Mouse (Mus musculus): Measurements from ENCODE around the gene Ear6. TPM values are rescaled to one million over a fixed set of nuclear protein-coding genes. Genes with fewer than 3 reads are reported as not detected.
"Not testable (repeated sequence)": the region's sequence is repeated elsewhere in the genome, so short reads cannot be mapped to it uniquely, and the experiment has no call there.

Ear6 gene
- not detected in 2 replicates for polyA plus RNA-seq (2015; fragmentation: Nextera tagmentation; extraction: Ambion mirVana)

DNA sequence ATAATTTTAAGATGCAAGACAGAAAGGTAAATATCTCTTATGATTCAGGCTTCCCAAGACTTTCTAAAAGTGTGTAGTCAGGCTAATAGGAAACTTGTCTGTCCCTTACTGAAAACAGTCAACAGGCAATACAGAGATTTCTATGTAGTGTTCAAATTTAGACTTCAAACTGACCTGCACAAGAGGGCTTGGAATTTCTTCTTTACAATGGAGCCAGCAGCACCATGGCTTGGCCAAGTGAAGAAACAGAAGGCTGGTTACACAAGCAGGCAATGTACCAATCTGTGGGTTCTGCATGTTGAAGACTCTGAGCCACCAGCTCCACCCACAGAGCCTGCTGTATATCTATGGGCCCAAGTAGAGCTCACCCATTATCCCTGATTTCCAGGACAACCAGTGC, at the start of gene Ear6:
Gene Ear6 (plus strand): TSS at position 301 of the 400 bp plus-strand sequence.
- H3K27ac ChIP-seq (replicated peaks), result no peak within 1 kb of the TSS
- no peak within 1 kb of the TSS for H3K4me2 ChIP-seq (replicated peaks)
- no peak within 1 kb of the TSS for H3K9ac ChIP-seq
- no peaks in the 10 kb centered on the region for H3K27me3 ChIP-seq
- H3K4me1 ChIP-seq, result no peaks in the 10 kb centered on the region
- no peaks in the 10 kb centered on the region for H3K36me3 ChIP-seq
- no peak within 1 kb of the TSS for H3K4me3 ChIP-seq (replicated peaks)
- no peak for ATAC-seq (ENCODE audit: insufficient number of reproducible peaks, low FRiP score, low TSS enrichment, low read depth)
- no peaks in the 10 kb centered on the region for H3K9me3 ChIP-seq (replicated peaks)

DNA sequence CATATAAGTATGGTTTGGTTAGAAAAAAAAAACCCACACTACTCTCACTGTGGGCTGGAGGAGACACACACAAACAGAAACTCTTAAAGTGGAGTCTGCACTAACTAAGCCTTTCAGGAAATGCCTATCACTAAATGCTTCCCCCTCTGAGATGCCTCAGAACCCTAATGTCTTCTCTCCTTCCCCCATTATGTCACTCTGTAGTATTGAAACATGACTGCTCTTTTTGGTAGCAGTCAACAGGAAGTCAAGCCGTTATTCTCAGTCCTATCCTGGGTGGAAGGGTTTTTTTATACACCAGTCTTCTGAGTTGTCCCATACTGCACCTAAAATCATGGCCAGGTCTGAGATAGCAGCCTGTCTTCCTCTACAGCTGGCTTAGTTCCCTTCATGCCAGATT, 26.9 kb upstream of the Ear6 start:
- no peak overlapping the region for H3K27ac ChIP-seq (replicated peaks)
- H3K9me3 ChIP-seq (replicated peaks), result no peaks in the 10 kb centered on the region
- 59% methylated on average over 1 of the region's 1 CpGs for WGBS
- H3K9ac ChIP-seq, result no peak overlapping the region
- H3K27me3 ChIP-seq, result no peaks in the 10 kb centered on the region
- H3K36me3 ChIP-seq, result no peaks in the 10 kb centered on the region
- H3K4me3 ChIP-seq (replicated peaks), result no peak overlapping the region
- no peak for ATAC-seq (ENCODE audit: insufficient number of reproducible peaks, low FRiP score, low TSS enrichment, low read depth)
- H3K4me1 ChIP-seq, result no peaks in the 10 kb centered on the region
- no peak overlapping the region for H3K4me2 ChIP-seq (replicated peaks)

DNA sequence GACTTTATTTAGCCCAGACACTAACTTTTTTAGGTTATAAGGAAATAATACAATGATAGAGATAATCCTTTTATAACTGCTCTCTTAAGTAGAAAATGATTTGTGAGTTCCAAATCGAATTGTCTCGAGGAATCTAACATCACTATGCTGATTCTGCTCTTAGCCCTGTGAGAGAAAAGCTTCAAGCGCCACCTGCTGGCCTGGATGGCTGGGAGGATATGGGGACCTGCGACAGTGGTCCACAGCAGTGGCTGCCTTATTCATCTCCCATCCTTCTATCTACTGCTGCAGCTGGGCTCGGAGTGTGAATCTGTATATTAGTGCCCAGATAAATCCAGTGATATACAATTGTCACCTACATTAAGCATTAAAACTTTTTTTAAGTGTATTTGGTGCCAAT, 25.7 kb upstream of the Ear6 start:
- H3K9ac ChIP-seq; H3K4me1 ChIP-seq; ATAC-seq (ENCODE audit: insufficient number of reproducible peaks, low FRiP score, low TSS enrichment, low read depth); H3K27ac ChIP-seq (replicated peaks); H3K9me3 ChIP-seq (replicated peaks); H3K27me3 ChIP-seq; H3K4me2 ChIP-seq (replicated peaks); H3K4me3 ChIP-seq (replicated peaks); H3K36me3 ChIP-seq: not testable (repeated sequence)
- WGBS, result 26% methylated on average over 5 of the region's 5 CpGs

DNA sequence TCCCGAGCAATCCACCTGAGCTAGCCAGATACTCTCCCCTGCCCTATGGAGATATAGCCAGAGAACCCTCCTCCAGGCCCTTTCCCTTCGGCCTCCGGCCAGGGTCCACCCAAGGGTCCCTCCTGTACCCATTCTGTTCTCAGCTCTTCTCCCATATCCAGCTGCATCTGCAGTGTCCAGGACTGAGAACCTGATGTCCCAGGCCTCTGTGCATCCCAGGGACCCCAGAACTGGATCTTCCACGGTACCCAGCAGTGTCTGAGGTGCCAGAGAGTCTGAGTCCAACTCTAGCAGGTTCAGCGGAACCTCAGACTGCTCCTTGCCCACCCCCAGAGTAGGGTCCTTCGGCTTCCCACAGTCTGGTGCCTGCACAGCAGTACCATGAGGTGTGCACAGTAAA, 24.3 kb upstream of the Ear6 start:
- Histone ChIP-seq H3K4me1 (no peaks in the 10 kb centered on the region), H3K9me3 (replicated peaks) (no peaks in the 10 kb centered on the region), H3K27ac (replicated peaks) (no peak overlapping the region), H3K4me3 (replicated peaks) (no peak overlapping the region), H3K27me3 (no peaks in the 10 kb centered on the region), H3K36me3 (no peaks in the 10 kb centered on the region), H3K4me2 (replicated peaks) (no peak overlapping the region), H3K9ac (no peak overlapping the region)
- 76% methylated on average over 6 of the region's 6 CpGs for WGBS
- no peak for ATAC-seq (ENCODE audit: insufficient number of reproducible peaks, low FRiP score, low TSS enrichment, low read depth)

DNA sequence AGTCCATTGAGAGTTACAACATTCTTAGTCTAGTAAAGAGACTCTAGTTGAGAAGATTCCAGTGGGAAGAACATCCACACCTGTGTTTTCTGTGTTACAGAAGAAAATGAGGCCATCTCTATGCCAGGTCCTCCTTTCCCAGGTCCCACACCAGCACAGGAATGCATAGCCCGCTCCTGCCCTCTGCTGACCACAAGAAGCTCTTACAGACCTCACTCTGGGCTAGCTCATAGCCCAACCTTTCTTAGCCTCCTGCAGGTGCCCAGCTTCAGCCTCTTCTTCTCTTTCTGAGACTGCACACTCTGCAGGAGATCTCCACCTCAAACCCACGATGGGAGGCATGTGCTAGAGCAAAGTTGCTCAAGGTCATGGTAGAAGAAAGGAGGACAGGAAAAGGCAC, 15.0 kb upstream of the Ear6 start:
- not testable (repeated sequence) for H3K9ac ChIP-seq; H3K27ac ChIP-seq (replicated peaks); H3K4me1 ChIP-seq; H3K4me3 ChIP-seq (replicated peaks); H3K4me2 ChIP-seq (replicated peaks); H3K36me3 ChIP-seq; H3K27me3 ChIP-seq; H3K9me3 ChIP-seq (replicated peaks); ATAC-seq (ENCODE audit: insufficient number of reproducible peaks, low FRiP score, low TSS enrichment, low read depth)
- 27% methylated on average over 2 of the region's 2 CpGs for WGBS

DNA sequence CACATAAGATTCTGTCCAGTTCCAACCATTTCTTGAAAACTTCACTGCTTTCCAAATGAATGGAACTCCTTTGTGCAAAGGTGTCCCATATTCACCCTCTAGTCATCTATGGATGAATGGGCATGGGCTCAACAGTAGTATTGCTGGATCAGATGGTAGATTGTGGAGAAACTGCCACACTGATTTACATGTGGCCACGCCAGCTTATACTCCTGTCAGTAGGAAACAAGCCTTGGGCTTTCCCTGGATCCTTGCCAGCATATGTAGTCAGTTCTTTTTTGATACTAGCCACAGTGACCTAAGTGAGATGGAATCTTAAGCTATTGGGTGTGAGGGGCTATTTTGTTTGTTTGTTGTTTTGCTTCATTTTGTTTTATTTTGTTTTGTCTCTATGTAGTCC, 11.2 kb upstream of the Ear6 start:
- Histone ChIP-seq H3K27me3 (no peaks in the 10 kb centered on the region), H3K4me1 (no peaks in the 10 kb centered on the region), H3K9me3 (replicated peaks) (no peaks in the 10 kb centered on the region), H3K36me3 (no peaks in the 10 kb centered on the region), H3K4me3 (replicated peaks) (no peak overlapping the region), H3K4me2 (replicated peaks) (no peak overlapping the region), H3K9ac (no peak overlapping the region), H3K27ac (replicated peaks) (no peak overlapping the region)
- no peak for ATAC-seq (ENCODE audit: insufficient number of reproducible peaks, low FRiP score, low TSS enrichment, low read depth)
- 57% methylated on average over 1 of the region's 1 CpGs for WGBS

DNA sequence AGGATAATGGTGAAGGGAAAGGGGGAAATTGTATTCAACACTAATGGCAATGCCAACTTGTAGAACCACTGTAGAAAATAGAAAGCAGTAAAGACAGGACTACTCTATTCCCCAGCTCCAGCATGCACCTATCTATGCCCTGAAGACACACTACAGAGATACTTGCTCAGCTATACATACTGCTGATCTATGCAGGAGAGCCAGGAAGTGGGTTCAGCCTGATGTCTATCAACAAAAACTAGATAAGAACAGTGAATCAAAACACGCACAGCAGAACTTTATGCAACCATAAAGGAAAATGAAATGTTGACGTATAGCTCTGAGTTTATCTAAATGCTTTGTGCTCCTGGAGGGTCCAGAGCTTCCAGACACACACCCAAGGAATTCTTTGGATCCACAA, 10.7 kb upstream of the Ear6 start:
- H3K9ac ChIP-seq, result no peak overlapping the region
- no peak for ATAC-seq (ENCODE audit: insufficient number of reproducible peaks, low FRiP score, low TSS enrichment, low read depth)

DNA sequence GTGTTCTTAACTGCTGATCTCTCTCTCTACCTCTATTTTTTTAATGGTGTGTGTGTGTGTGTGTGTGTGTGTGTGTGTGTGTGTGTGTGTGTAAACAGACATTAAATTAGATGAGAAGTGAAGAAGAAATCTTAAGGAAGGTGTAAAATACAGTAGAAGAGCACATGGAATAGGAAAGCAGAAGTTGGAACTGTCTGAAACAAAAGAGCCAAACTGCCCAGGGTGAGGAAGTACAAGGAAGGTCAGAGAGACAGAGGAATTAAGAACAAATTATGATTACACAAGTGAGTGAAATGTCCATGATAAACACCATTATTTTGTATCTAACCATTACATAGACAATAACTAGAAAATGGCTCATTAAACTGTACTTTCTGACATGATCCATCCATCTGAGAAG, 9.6 kb upstream of the Ear6 start:
- Histone ChIP-seq H3K36me3 (no peaks in the 10 kb centered on the region), H3K4me2 (replicated peaks) (no peak overlapping the region), H3K27ac (replicated peaks) (no peak overlapping the region), H3K4me1 (no peaks in the 10 kb centered on the region), H3K27me3 (no peaks in the 10 kb centered on the region), H3K9ac (no peak overlapping the region), H3K9me3 (replicated peaks) (no peaks in the 10 kb centered on the region), H3K4me3 (replicated peaks) (no peak overlapping the region)
- ATAC-seq (ENCODE audit: insufficient number of reproducible peaks, low FRiP score, low TSS enrichment, low read depth), result no peak

More for the DNA sequence above, 10.7 kb upstream of the Ear6 start:
- H3K27me3 ChIP-seq, result no peaks in the 10 kb centered on the region
- no peak overlapping the region for H3K27ac ChIP-seq (replicated peaks)
- no peaks in the 10 kb centered on the region for H3K4me1 ChIP-seq
- 77% methylated on average over 2 of the region's 2 CpGs for WGBS
- no peaks in the 10 kb centered on the region for H3K36me3 ChIP-seq
- no peak overlapping the region for H3K4me3 ChIP-seq (replicated peaks)
- no peak overlapping the region for H3K4me2 ChIP-seq (replicated peaks)
- H3K9me3 ChIP-seq (replicated peaks), result no peaks in the 10 kb centered on the region

DNA sequence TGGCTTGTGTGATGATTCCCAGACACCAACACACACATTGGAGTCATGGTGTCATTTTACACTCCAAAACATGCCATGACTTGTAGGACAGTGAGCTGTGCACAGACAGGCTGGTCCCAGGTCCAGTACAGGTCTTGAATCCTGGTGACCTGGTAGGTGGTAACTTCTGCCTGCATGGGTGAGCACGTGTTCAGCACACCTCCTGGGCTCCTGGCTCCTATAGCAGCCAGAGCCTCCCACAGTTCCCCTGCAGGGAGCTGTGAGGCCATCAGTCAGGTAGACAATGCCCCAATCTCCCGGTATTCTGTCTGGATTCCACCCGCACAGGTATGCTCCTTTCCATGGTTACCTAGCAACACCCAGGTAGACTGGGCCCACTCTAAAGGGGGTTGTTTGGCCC, 6.9 kb upstream of the Ear6 start:
- ATAC-seq (ENCODE audit: insufficient number of reproducible peaks, low FRiP score, low TSS enrichment, low read depth), result no peak
- H3K9me3 ChIP-seq (replicated peaks), result no peaks in the 10 kb centered on the region
- H3K27me3 ChIP-seq, result no peaks in the 10 kb centered on the region
- H3K4me1 ChIP-seq, result no peaks in the 10 kb centered on the region
- H3K27ac ChIP-seq (replicated peaks), result no peak overlapping the region
- no peak overlapping the region for H3K4me2 ChIP-seq (replicated peaks)
- H3K9ac ChIP-seq, result no peak overlapping the region
- no peaks in the 10 kb centered on the region for H3K36me3 ChIP-seq
- H3K4me3 ChIP-seq (replicated peaks), result no peak overlapping the region
- 69% methylated on average over 3 of the region's 3 CpGs for WGBS

DNA sequence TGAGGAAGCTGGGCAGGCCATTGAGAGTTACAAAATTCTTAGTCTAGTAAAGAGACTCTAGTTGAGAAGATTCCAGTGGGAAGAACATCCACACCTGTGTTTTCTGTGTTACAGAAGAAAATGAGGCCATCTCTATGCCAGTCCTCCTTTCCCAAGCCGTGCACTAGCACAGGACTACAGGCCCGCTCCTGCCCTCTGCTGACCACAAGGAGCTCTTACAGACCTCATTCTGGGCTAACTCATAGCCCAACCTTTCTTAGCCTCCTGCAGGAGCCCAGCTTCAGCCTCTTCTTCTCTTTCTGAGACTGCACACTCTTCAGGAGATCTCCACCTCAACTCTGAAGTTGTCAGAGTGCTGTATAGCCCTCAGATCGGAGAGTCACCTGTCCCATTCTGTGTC, 2.5 kb upstream of the Ear6 start:
- H3K9ac ChIP-seq; H3K9me3 ChIP-seq (replicated peaks); H3K4me2 ChIP-seq (replicated peaks); H3K27me3 ChIP-seq; H3K4me3 ChIP-seq (replicated peaks); H3K27ac ChIP-seq (replicated peaks); H3K36me3 ChIP-seq; ATAC-seq (ENCODE audit: insufficient number of reproducible peaks, low FRiP score, low TSS enrichment, low read depth); H3K4me1 ChIP-seq: not testable (repeated sequence)
- WGBS, result 42% methylated on average over 3 of the region's 3 CpGs

DNA sequence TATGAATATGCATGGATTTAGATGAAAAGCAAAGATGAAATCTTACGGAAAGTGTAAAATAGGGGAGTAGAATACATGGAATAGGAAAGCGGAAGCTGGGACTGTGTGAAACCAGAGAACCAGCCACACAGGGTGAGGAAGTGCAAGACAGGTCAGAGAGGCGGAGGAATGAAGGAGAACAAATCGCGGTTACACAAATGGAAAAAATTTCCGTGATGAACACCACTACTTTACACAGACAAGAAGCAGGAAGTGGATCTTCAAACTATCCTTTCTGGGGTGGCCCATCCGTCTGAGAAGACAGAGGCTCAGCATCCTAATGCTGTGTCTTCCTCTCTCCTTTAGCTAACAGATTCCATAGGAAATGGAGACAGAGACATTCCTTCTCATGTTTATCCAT, 1.8 kb downstream of the Ear6 start:
- WGBS, result 71% methylated on average over 7 of the region's 7 CpGs
- not testable (repeated sequence) for H3K4me1 ChIP-seq; H3K4me3 ChIP-seq (replicated peaks); H3K9ac ChIP-seq; H3K27ac ChIP-seq (replicated peaks); H3K36me3 ChIP-seq; H3K27me3 ChIP-seq; H3K4me2 ChIP-seq (replicated peaks); H3K9me3 ChIP-seq (replicated peaks); ATAC-seq (ENCODE audit: insufficient number of reproducible peaks, low FRiP score, low TSS enrichment, low read depth)

DNA sequence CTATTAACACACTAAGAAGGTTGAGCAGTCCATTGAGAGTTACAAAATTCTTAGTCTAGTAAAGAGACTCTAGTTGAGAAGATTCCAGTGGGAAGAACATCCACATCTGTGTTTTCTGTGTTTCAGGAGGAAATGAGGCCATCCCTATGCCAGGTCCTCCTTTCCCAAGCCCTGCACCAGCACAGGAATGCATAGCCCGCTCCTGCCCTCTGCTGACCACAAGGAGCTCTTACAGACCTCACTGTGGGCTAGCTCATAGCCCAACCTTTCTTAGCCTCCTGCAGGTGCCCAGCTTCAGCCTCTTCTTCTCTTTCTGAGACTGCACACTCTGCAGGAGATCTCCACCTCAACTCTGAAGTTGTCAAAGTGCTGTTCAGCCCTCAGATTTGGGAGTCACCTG, 10.1 kb downstream of the Ear6 start:
- not testable (repeated sequence) for H3K27ac ChIP-seq (replicated peaks); H3K4me1 ChIP-seq; H3K4me2 ChIP-seq (replicated peaks); H3K27me3 ChIP-seq; H3K9me3 ChIP-seq (replicated peaks); H3K4me3 ChIP-seq (replicated peaks); H3K36me3 ChIP-seq; H3K9ac ChIP-seq; ATAC-seq (ENCODE audit: insufficient number of reproducible peaks, low FRiP score, low TSS enrichment, low read depth)
- 4% methylated on average over 1 of the region's 1 CpGs for WGBS

DNA sequence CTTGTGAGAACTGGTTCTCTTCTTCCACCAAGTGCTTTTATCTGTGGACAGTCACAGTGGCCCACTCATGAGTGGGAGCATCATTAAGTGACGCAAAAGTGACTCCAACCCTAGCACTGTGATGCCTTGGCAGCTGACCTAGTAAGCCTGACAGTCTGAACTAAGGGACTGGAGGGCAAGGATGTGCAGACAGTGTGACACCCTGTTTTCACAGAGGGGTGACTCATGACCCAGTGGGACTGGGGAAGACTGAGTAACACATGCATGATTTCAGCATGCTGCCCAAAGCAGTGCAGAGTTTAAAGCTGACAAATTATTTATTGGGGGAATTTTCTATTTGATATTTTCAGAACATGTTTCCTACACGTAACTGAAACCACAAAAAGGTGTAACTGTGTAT, 17.3 kb downstream of the Ear6 start:
- no peak for ATAC-seq (ENCODE audit: insufficient number of reproducible peaks, low FRiP score, low TSS enrichment, low read depth)
- 65% methylated on average over 2 of the region's 2 CpGs for WGBS

More for the DNA sequence above, 17.3 kb downstream of the Ear6 start:
- Histone ChIP-seq H3K4me3 (replicated peaks) (no peak overlapping the region), H3K4me1 (no peaks in the 10 kb centered on the region), H3K9ac (no peak overlapping the region), H3K36me3 (no peaks in the 10 kb centered on the region), H3K4me2 (replicated peaks) (no peak overlapping the region), H3K27me3 (peaks cover 3% of the 10 kb centered on the region; the same call in 1 of the 2 replicates), H3K9me3 (replicated peaks) (no peaks in the 10 kb centered on the region), H3K27ac (replicated peaks) (no peak overlapping the region)

Data from embryonic facial prominence, embryonic 15.5 days (tissue).